Mouse (Mus musculus): ENCODE measurements around the gene Anapc13. TPM values are rescaled to one million over a fixed set of nuclear protein-coding genes. Genes with fewer than 3 reads are reported as not detected.

The Anapc13 gene
- 10.4 TPM for polyA plus RNA-seq (2014; fragmentation: Illumina TruSeq; extraction: RNeasy Lipid Tissue Mini Kit (QIAGEN cat#74804); ENCODE audit: low read depth, low replicate concordance)

DNA sequence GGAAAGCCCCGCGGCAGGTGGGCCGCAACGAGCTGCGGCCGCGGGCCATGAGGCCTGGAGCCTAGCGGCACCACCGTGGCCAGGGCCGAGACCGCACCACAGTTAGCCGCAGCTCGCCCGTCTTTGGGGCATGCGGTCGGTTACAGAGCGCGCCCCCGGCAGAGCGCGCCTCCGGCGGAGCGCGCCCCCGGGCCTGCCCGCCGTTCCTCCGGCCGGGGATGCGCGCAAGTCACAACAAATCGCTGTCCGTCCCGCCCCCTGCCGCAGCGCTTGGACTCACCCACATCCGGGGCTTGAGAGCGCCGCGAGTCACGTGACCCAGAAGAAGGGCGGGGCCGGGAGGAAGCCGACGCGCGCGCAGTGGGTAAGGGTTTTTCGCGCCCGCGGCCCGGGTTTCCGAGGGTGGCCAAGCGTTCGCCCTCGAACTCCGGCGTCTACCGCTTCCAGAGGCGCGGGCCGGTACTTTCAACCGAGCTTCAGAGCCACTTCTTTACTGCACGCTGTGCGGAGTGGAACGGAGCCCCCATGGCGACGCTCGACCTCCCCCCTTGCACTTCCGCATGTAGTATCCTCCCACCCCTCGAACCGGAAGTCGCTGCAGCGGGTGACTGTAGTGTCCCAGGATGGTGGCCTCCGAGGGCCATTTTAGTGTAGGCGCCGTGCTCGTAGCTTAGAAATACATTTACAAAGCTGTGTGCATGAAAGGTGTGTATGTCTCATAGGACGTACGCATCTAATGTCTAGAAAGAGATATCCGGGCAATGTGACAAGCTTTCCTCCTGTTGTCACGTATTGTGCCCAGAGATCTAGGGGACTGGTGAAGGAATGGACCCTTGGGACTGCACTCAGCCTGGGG is at the start of gene Anapc13, which contains the start of gene Cep63:
Anapc13 (plus strand) TSS at position 314 of the 856 bp plus-strand sequence.
Cep63 (minus strand) TSS at position 552 of the 856 bp plus-strand sequence.

Other genes with a start within 250 kb of the Anapc13 start
- gene Ky, start 120.5 kb upstream of the Anapc13 start, polyA plus RNA-seq (2014; fragmentation: Illumina TruSeq; extraction: RNeasy Lipid Tissue Mini Kit (QIAGEN cat#74804); ENCODE audit: low read depth, low replicate concordance): not detected
- 15.3 TPM for gene Cep63, start 238 bp downstream of the Anapc13 start, polyA plus RNA-seq (2014; fragmentation: Illumina TruSeq; extraction: RNeasy Lipid Tissue Mini Kit (QIAGEN cat#74804); ENCODE audit: low read depth, low replicate concordance)
- 13.3 TPM for gene Amotl2, start 90.4 kb downstream of the Anapc13 start, polyA plus RNA-seq (2014; fragmentation: Illumina TruSeq; extraction: RNeasy Lipid Tissue Mini Kit (QIAGEN cat#74804); ENCODE audit: low read depth, low replicate concordance)
- gene Ryk, start 208.6 kb downstream of the Anapc13 start, polyA plus RNA-seq (2014; fragmentation: Illumina TruSeq; extraction: RNeasy Lipid Tissue Mini Kit (QIAGEN cat#74804); ENCODE audit: low read depth, low replicate concordance): 29.9 TPM

Measured in liver, adult 10 weeks (tissue).